Mouse (Mus musculus) Patski (cell line): ENCODE results near the gene Duox1. TPM values are rescaled to one million over a fixed set of nuclear protein-coding genes. Genes with fewer than 3 reads are reported as not detected.
A peak's percentile ranks its signal among the peaks of the same experiment; 100 is the strongest.

ENCODE experiments used
- ATAC-seq: fragments of 100-300 bp; one replicate; pipeline ENCODE4 v1.8.0; 2021
- CTCF ChIA-PET: fragments of 350-600 bp; sonication (Branson Sonifier 250); formaldehyde crosslinking; loops from one replicate; lab custom pipeline; 2022; ENCODE audit warnings: inconsistent platforms; lab: Charles Lee
- POLR2A ChIA-PET: fragments of 350-600 bp; sonication (Branson Sonifier 250); formaldehyde crosslinking; loops from one replicate; lab custom pipeline; 2022; ENCODE audit warnings: antibody characterized with exemption, inconsistent platforms; lab: Charles Lee
- DNase-seq: peaks from one replicate; pipeline ENCODE4 v3.0.0-alpha.2; 2011; ENCODE audit warnings: low read depth, low spot score
- H3K27me3 ChIP-seq: fragments of 371-371 bp; one replicate; pipeline ENCODE4 v1.5.1; 2021
- CTCF ChIP-seq: fragments of 100-300 bp; IDR thresholded peaks from one replicate; pipeline ENCODE4 v1.5.1; 2021
- in situ Hi-C: fragments of 300-500 bp; cut with MboI; formaldehyde crosslinking; loops from 3 replicates; pipeline ENCODE4 v1.11.1; 2018; ENCODE audit warnings: low pct_unique_long_range_greater_than_20kb, mixed read lengths
- polyA plus RNA-seq: library from polyadenylated mRNA; unstranded; gene quantifications from one replicate; pipeline ENCODE4 v1.2.3, GENCODE M21; 2021

Gene Duox1
- polyA plus RNA-seq, 1 experiment from 2014 or later: 0.04 TPM

DNA sequence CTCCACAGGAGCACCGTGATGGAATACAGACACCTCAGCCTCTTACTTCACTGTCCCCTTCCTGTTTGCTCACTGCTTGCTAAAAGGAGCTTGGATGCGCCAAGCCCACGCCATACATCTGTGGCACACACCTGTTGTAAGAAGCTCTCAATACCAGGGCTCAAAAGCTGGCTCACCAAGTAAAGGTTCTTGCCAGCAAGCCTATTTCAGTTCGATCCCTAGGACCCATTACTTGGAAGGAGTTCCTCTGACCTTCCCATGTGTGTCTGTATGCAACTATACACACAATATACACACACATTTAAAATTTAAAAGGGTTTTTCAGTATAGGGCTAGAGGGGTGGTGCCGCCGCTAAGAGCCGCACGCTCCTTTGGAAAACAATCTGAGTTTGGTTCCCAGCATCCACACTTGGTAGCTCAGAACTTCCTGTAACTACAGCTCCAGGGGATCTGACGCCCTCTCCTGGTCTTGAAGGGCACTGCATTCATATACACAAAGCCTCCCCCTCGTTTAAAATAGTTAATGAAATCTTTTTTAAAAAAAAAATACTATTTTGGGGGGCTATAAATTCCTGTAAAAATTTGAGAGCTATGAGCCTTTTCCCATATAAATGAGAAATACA, 49.9 kb downstream of the Duox1 start:
- in situ Hi-C loops: no loop called here
- TF ChIP-seq CTCF: no peak
- ChIA-PET POLR2A (interaction anchor here (0.6 to 1.0 kb wide), 3 partner anchors 13 to 21 kb away, joined by 3 read pairs; no protein-coding TSS in a partner anchor), CTCF (interaction anchor here (1.3 to 2.1 kb wide), 3 partner anchors 12 to 19 kb away, joined by 3 to 6 read pairs (median 5); no protein-coding TSS in a partner anchor)
- ATAC-seq (no peak), DNase-seq (no peak)
- H3K27me3 ChIP-seq: no peaks in the 10 kb centered on the region

DNA sequence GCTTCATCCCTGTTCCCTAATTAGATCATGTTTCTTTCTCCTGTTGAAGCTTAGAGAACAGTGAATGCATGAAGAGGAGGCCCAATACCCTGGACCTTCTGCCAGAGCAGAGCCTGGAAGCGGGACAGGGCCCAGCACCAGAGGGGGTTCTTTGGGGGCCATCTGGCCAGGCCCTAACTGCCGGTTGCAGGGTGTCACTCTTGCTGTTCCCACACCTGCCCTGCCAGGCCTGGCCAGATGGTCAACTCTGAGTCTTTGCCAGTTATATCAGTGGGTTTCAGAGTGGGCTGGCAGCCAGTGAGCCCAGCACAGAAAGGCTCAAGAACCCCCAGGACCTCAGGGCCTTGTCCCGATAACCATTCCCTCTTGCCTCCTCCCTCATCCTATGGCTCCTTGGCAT, 50.6 kb downstream of the Duox1 start:
- ATAC-seq: no peak
- no peaks in the 10 kb centered on the region for H3K27me3 ChIP-seq
- ChIA-PET POLR2A (interaction anchor here (0.6 to 0.7 kb wide), 2 partner anchors 14 to 17 kb away, joined by 3 read pairs; no protein-coding TSS in a partner anchor), CTCF (interaction anchor here (1.3 to 2.1 kb wide), 3 partner anchors 12 to 19 kb away, joined by 3 to 6 read pairs (median 5); no protein-coding TSS in a partner anchor)
- DNase-seq: no peak
- in situ Hi-C loops: no loop called here
- TF ChIP-seq CTCF: no peak

DNA sequence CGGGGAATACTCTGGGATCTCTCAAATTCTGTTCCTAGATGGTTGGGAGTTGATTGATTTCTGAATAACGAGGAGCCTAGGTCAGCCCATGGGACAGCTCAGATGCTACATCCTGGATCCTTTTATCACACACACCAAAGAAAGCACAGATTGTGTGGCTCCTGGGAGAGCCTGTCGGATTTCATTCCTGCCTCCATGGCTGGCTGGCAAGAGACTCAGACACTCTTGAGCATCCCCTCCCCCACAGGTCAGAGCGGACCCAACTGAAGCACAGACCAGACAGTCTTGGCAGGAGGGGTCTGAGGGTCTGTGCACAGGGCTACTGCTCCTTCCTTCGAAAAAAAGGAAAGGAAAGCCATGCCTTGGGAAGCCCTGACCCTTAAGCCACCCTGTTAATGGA, 51.2 kb downstream of the Duox1 start:
- POLR2A ChIA-PET: no interaction called here

DNA sequence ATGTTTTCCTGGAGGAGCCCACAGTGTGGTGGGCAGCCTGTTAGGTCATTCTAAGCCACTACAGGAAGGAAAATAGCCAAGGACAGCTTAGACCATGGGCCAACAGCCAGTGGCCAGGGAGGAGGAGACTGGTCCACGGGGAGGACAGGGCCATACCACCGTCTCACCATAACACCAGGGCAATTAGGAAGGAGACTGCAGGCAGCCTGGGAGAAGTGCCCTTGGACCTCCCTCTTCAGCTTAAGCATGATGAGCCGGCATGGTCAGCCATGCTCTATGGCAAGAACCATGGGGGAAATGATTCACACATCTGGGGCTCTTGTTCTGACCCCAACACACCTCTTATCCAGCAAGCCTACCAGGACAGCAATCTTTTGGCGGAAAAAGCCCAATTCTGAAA, 51.7 kb downstream of the Duox1 start:
- in situ Hi-C loops: no loop called here
- no peak for TF ChIP-seq CTCF
- ATAC-seq: no peak
- H3K27me3 ChIP-seq: no peaks in the 10 kb centered on the region
- no peak for DNase-seq
- ChIA-PET POLR2A (no interaction called here), CTCF (interaction anchor here (2.1 kb wide), 1 partner anchor 11 kb away, joined by 6 read pairs; no protein-coding TSS in a partner anchor)

More for the DNA sequence above, 51.2 kb downstream of the Duox1 start:
- DNase-seq: no peak
- ATAC-seq: no peak
- CTCF ChIA-PET: interaction anchor here (1.5 to 2.1 kb wide), 2 partner anchors 11 to 18 kb away, joined by 5 to 6 read pairs; no protein-coding TSS in a partner anchor
- no peak for TF ChIP-seq CTCF
- in situ Hi-C loops: no loop called here
- no peaks in the 10 kb centered on the region for H3K27me3 ChIP-seq

DNA sequence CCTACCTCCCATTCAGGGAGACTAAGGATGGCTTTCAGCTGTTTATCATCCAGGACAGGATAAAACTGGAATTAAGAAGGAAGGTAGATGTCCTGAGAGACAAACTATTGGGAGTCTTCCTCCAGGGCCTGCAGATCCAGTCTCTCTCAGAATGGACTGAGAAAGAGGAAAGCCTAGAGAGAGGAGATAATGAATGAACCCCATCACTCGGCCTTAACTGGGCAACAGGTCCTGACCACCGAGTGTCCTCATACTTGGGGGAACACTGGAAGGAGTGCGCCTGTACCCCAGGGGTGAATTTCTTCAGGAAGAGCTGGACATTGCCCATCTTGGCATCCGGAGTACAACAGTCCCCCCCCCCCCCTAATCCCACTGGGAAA, 52.2 kb downstream of the Duox1 start:
- no peak for DNase-seq
- in situ Hi-C loops: no loop called here
- ATAC-seq: no peak
- no peaks in the 10 kb centered on the region for H3K27me3 ChIP-seq
- no peak for TF ChIP-seq CTCF
- POLR2A ChIA-PET: interaction anchor here (0.9 to 1.1 kb wide), 2 partner anchors 9 to 15 kb away, joined by 3 to 5 read pairs; no protein-coding TSS in a partner anchor
- CTCF ChIA-PET: interaction anchor here (1.0 to 1.3 kb wide), 2 partner anchors 19 to 42 kb away, joined by 3 to 5 read pairs; no protein-coding TSS in a partner anchor

DNA sequence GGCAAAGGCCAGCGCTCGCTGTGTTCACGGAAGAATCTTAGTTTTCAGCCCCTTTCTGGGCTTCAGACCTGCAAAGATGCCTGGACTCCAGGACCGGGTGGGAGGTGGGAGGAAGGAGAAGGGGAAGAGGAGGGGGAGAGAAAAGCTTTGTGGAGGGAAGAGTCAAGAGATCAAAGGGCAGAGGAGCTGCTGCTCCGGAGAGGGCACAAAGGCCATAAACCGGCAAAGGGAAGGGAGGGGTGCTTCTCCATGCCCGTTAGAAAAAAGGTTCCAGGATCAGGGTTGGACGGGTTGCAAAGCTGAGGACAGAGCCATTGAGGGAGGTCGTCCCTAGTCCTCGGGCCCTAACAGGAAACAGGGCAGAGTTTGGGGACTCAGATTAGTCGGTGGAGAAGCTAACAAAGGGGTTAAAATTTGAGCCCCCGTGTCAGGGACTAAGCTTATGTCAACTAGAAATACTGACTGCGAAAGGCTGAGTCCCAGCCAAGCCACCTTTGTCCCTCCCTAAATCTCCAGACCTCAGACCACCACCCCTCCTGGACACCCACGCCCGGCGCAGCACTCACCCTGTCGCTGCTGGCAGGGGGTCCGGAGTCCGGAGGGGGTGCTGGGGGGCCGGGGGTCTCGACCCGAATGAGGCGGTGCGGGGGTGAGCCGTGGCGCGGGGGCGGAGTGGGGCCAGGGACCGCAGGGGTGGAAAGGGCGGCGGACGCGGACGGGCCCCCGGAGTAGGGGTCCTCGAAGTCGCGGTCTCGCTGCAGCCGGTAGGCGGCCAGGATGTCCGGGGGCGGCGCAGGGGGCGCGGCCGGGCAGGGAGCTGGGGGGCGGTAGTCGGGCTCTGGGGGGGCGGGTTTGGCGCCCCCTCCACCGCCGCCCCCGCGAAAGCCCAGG, 52.9 kb downstream of the Duox1 start:
- ATAC-seq (peak; percentile 32), DNase-seq (no peak)
- in situ Hi-C loops: no loop called here
- ChIA-PET CTCF (interaction anchor here (1.0 to 1.5 kb wide), 5 partner anchors 10 to 59 kb away, joined by 3 to 8 read pairs (median 5); no protein-coding TSS in a partner anchor), POLR2A (interaction anchor here (0.5 to 1.1 kb wide), 5 partner anchors 8 to 230 kb away, joined by 3 to 5 read pairs (median 3); no protein-coding TSS in a partner anchor)
- TF ChIP-seq CTCF: no peak
- no peaks in the 10 kb centered on the region for H3K27me3 ChIP-seq

DNA sequence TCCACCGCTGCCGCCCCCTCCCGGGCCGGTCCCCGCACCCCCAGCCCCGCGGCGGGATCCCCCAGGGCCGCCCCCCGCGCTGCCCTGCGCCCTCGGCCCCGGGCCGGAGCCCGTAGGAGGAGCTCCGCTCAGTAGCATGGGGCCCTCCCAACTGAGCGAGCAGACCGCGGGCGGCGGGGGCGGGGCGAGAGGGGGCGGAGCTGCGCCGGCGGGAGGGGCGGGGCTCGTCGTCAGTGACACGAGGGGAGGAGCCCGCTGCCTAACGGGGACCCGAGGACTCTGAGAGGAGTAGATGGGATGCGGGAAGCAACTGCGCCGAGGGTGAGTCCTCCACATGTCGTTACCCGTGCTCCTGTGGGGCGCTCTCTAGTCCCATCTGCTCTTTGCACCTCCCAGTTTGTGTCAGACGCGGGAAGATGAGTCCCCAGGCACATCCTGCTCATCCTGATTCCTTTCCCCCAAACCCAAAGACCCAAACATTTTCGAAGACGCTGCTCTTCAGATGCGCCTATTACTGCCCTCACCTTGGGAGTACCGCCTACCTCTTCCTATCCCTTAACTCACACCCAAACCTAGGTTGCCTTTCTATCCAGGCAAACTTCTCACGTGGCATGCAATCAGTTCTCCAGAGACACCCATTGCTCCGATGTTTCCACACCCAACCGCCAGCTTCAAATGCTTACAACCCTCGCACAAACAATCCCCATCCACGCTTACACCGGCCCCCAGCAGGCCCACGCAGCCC, 53.7 kb downstream of the Duox1 start, which contains the start of gene Shf:
Gene Shf (minus strand): TSS at position 168 of the 745 bp plus-strand sequence.
- in situ Hi-C loops: no loop called here
- no peak for TF ChIP-seq CTCF
- ChIA-PET POLR2A (no interaction called here), CTCF (interaction anchor here (1.0 to 1.5 kb wide), 4 partner anchors 9 to 60 kb away, joined by 3 to 8 read pairs (median 5); no protein-coding TSS in a partner anchor)
- DNase-seq (peak; percentile 33), ATAC-seq (peak; percentile 92)
- no peaks in the 10 kb centered on the region for H3K27me3 ChIP-seq

DNA sequence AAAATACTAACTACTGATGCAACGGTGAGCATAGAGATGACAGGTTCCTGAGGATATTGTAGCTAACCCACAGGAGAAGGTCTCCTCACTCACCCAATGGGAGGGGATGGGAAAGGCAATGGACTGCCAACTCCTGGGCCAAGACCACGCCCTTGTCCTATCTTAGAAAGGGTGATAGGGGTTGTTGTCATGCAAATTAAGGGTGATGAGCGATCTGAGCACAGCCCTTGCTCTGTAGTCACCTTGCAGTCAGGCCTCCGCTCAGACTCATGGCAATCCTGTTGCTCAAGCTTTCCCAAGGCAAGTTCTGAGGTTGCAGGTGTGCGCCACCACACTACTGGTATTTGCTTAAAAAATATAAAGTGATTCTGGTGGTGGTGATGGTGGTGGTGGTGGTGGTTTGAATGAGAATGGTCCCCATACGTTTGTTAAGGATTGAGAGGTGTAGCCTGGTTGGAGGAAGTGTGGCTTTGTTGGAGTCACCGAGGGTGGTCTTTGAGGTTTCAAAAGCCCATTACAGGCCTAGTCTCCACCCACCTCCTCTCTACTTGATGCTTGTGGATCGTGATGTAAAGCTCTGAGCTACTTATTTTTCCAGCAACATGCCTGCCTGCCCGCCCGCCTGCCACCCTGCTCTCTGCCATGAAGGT, 54.8 kb downstream of the Duox1 start:
- no peak for DNase-seq
- TF ChIP-seq CTCF: no peak
- in situ Hi-C loops: no loop called here
- POLR2A ChIA-PET: no interaction called here
- no peaks in the 10 kb centered on the region for H3K27me3 ChIP-seq
- no peak for ATAC-seq
- CTCF ChIA-PET: no interaction called here

DNA sequence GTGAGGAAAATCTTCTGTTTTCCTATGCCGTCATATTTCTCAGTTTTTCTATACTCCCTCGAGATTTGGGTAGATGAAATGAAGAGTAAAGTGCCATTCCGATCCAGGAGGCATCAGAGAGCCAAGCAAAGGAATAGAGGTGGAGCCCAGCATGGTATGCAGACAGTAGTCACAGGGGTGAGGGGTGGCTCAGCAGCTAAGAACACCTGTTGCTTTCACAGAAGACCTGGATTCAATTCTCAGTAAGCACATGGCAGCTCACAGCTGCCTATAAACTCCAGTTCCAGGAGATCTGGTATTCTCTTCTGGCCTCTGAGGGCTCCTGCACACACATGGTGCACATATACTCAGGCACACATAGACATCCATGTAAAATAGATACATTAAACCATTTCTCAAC, 56.6 kb downstream of the Duox1 start:
- in situ Hi-C loops: no loop called here
- DNase-seq: no peak
- ChIA-PET POLR2A (no interaction called here), CTCF (no interaction called here)
- no peaks in the 10 kb centered on the region for H3K27me3 ChIP-seq
- TF ChIP-seq CTCF: no peak
- no peak for ATAC-seq
